Mouse (Mus musculus): ENCODE measurements around the gene Ddx17.
A peak's percentile ranks its signal among the peaks of the same experiment; 100 is the strongest.

DNA sequence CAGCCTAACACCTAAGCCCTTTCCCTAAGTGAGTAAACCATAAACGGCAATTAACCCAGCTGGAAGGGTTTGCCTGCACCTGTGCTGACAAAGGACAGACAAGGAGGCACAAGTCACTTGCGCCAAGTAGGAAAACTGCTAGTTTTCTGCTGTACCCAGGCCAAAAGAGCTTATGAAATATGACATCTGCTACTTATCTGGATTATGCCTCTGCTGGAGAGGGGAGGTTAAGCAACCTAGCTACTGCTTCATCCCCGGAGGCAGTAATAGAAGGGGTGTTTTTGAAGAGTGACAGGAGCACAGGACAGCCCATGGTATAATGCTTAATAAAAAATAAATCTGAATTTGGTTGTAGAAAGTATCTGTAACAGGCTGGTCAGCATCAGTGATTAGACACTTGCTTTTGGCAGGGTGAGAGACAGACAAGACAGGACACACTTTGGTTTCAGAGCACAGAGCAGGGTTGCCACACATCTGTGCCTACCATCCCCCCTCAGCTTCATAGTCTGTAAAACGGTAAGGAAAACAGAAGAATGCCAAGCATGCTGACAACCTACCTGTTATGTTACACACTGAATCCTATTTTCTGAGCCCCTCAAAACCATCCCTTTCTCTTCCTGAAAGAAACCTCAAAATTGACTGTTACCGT is 18.4 kb downstream of the Ddx17 start:
- TF ChIP-seq POLR2A (IDR thresholded peaks at IDR 0.05; ENCODE audit: insufficient read length, low read depth) (no peak), POLR2AphosphoS2 (IDR thresholded peaks at IDR 0.05; ENCODE audit: insufficient read length, low read depth) (peak; percentile 78), TCF12 (IDR thresholded peaks at IDR 0.05; ENCODE audit: insufficient read depth, poor library complexity, severe bottlenecking) (no peak)
